Mouse (Mus musculus): ENCODE results near the gene Acads.

Acads gene

DNA sequence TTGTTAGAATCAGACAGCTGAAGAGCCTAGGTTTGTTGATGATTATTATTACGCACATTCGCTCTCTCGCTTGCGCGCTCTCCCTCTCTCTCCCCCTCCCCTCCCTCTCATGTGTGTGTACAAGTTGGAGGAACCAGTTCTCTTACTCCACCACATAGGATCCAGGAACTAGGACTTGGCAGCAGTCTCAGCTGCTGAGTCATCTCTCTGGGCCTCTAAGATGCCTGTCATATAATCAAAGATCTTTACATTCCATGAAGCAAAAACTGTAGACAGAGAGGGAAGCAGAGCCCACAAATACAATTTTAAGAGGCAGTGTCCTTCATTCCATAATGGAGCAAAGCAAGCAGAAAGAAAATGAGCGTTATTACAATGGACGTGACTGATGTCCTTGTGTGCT is 47.0 kb downstream of the Acads start:
- DNase-seq (ENCODE audit: low spot score in 2 of 2) = no peak

DNA sequence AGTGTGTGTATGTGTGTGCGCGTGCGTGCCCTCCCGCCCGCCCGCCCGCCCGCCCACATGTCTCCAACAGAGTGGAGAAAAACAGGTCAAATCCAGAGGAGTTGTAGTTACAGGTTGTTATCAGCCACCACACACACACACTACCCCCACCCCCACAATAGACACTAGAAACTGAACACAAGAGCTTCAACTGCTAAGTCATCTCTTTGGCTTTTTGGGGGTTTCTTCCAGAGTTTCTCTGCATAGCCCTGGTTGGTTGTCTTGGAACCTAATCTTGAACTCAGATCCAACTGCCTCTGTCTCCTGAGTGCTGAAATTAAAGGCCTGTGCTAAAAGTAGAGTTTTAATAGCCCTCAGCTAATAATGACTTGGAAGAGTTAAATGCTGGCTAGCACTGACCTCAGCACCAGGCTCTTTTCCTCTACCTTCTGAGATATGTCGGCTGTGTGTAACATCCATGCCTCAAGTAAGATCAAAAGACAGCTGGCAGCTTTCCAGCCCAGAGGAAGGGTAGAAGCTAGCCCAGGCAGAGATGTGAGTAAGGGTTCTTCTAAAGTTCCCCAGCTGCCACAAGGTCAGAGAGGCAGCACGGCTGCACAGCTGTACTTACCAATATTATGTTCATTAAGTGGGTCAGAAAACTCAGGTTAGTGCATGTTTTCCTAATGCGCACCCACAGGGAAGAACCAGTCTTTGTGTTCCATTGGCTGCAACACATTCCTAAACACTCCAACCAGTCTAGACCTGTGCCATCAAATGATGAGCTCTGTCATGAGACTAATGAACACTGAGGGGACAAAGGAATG is 47.8 kb downstream of the Acads start:
- DNase-seq (ENCODE audit: low spot score in 2 of 2) = no peak

DNA sequence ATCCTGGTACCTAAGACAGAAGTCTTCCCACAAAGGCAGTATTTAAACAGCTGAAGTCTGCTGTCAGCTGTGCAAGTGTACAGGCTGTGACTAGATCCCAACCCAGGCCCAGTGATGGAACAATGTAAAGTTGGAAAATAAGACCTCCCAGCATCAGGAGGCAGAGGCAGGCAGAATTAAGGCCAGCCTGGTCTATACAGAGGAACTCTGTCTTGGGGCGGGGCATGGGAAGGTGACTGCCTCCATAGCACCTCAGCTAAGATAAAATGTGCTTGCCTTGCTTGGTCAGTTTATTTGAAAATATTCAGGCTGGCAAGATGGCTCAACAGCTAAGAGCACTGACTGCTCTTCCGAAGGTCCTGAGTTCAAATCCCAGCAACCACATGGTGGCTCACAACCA is 48.7 kb downstream of the Acads start:
- no peak for DNase-seq (ENCODE audit: low spot score in 2 of 2)

DNA sequence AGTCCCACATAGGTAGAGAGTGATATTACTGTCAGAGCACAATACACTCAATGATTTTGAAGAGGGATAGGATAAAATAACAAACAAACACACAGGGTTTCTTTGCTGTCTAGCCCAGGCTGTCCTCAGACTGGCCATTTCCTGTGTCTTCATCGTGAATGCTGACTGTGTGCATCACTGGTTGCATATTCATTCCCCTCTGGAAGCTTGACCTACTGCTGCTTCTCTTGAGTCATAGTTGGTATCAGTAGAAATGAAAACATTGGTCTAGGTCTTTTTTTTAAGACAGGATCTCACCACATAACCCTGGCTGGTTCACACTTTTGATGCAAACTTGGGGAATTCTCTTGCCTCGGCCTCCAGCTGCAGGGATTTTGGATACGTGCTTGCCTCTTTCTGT is 49.5 kb downstream of the Acads start:
- DNase-seq (ENCODE audit: low spot score in 2 of 2) = no peak

DNA sequence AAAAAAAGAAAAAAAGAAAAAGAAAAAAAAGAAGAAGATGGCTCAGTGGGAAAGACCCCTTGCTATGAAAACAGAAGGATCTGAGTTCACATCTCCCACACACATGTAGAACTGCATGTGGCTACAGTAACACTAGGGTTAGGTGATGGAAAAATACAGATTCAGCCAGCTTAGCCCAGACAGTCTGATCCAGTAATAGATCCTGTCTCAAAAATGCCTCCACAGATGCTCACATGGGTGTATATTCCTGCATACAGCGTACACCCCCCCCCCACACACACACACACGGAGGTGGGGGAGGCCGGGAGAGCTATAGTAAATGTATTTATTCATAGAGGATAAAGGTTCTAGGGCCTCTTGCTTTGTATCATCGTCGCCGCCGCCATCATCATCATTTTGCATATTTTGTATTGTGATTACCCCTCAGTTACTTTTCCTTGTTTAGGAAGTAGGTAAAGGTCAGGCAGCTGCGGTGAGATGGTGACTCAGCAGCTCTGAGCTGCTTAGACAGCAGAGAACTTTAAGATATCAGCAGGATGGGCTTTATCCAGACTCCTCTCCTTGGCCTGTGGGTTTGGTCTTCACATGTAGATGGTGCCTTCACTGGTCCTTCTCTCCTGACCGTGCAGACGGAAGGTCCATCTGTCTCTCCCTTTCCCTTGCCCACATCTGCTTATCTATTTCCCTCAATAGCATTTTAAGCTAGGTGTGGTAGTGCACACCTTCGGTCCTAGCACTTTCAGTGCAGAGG is 50.3 kb downstream of the Acads start:
- DNase-seq (ENCODE audit: low spot score in 2 of 2) = no peak

DNA sequence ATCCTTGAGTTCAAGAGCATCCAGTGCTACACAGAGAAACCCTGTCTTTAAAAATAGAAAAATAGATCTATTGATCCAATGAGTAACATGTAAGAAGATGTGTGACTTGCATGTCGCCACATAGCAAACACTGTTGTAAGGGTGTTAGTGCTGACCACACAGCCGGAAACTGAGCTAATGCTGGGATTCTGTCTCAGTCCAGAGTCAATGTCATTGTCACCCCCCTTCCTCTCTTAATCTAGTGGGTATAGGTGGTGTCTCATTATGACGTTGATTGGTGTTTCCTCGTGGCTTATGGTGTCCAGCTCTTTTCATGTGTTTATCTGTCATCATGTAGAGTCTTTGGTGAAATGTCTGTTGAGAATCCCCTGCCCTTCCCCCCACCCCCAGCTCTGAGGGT is 52.9 kb downstream of the Acads start:
- no peak for DNase-seq (ENCODE audit: low spot score in 2 of 2)

DNA sequence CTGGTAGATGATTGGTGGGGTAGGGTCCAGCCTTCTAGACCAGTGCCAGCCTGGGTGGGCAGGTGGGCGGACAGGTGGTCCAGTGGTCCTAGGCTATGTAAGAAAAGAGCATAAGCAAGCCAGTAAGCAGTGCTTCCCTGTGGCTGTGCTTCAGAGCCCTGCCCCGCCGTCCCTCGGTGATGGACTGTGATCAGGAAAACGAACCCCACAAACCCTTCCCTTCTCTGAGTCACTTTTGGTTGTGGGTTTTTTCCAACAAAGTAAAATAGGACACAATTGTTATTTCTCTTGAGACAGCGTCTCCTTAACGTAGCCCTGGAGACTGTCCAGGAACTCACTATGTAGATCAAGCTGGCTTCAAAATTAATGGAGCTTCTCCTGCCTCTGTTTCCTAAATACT is 55.8 kb downstream of the Acads start:
- no peak for DNase-seq (ENCODE audit: low spot score in 2 of 2)

DNA sequence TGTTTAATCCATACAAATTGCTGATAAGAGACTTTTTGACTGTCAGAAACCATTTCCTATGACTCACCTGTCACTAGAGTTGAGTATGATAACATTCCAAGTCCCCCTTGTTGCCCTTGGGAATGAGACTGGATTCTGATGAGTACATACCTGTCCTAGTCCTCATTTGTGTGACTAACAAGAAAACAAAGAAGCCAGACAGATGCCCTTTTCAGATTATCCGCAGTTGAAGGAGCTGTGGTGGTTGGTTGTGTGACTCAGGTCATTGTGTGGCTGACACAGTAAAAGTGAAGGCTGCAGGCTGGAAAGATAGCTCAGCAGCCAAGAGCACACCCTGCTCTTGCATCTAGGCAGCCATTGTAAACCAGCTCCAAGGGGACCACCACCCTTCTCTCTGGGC is 56.6 kb downstream of the Acads start:
- no peak for DNase-seq (ENCODE audit: low spot score in 2 of 2)

DNA sequence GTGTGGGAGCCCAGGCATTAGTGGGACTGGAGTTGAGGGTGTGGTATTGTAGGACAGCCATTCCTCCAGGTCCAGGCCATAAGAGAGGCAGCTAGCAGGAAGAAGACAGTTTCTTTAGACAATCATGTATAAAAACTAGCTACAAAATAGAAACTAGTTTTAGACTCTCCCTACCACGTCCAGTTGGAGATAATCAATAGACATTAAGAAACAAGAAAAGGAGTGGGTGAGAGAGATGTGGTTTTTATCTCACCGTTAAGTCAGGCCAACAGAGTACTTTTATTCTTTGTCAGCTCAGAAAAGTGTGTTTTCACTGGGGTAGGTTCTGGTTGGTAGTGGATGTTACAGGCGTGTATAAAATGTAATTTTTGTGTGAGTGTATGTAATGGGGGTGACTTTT is 58.2 kb downstream of the Acads start:
- DNase-seq (ENCODE audit: low spot score in 2 of 2) = no peak

Measured in frontal cortex, postnatal 10 days (tissue).